Mouse (Mus musculus) small intestine, adult 10 weeks (tissue): Measurements from ENCODE around the gene Aldoart1. TPM values are rescaled to one million over a fixed set of nuclear protein-coding genes. Genes with fewer than 3 reads are reported as not detected.

Experiments used
- polyA plus RNA-seq: library from polyadenylated mRNA; stranded (reverse); fragments of 350-450 nt; fragmentation: Illumina TruSeq; extraction: RNeasy Lipid Tissue Mini Kit (QIAGEN cat#74804); gene quantifications from one replicate; pipeline ENCODE4 v1.2.3, GENCODE M21; 2014; ENCODE audit warnings: low replicate concordance

Aldoart1 gene
- polyA plus RNA-seq, result not detected

DNA sequence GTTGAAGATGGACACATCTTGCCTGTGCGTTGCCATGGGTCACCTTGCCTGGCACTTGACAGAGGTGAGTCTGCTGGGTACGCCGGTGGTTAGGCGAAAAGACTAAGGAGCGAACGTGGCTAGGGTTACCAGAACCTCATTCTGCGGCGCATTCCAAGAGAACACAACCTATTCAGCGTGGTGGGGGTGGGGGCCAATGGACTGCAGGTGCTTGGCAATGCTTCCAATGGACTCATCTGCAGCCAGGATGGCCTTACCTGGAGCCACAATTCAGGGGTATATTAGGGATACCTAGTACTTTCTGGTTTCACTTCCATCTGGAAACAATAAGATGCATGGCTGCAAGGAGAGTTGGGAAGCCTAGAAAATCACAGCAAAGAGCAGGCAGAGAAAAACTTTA lies at the start of gene Aldoart1:
Gene Aldoart1 (minus strand): TSS at position 101 of the 400 bp plus-strand sequence.

